Mouse (Mus musculus): ENCODE data around the gene Lrp2bp. TPM values are rescaled to one million over a fixed set of nuclear protein-coding genes. Genes with fewer than 3 reads are reported as not detected.

Lrp2bp gene
- polyA plus RNA-seq, 2 experiments from 2014 or later: 0.62 TPM; not detected in 1

GRCm38 (mm10) chr8:46036217-46036616 lies 37.1 kb downstream of the Lrp2bp start:
- no peak for ATAC-seq

- no peak for ATAC-seq
Observed at GRCm38 (mm10) chr8:46039666-46040065, 40.6 kb downstream of the Lrp2bp start.

GRCm38 (mm10) chr8:46040260-46040659 lies 41.2 kb downstream of the Lrp2bp start:
- no peak for ATAC-seq

GRCm38 (mm10) chr8:46072798-46073197 lies 73.7 kb downstream of the Lrp2bp start:
- no peak for ATAC-seq

GRCm38 (mm10) chr8:46073540-46074140 lies 74.5 kb downstream of the Lrp2bp start:
- no peak for ATAC-seq

- no peak for ATAC-seq
Observed at GRCm38 (mm10) chr8:46075223-46075622, 76.1 kb downstream of the Lrp2bp start.

GRCm38 (mm10) chr8:46078866-46079265 lies 79.8 kb downstream of the Lrp2bp start:
- ATAC-seq: no peak

Other genes with a start within 250 kb of the Lrp2bp start
- not detected for gene Pdlim3, start 113.8 kb upstream of the Lrp2bp start, polyA plus RNA-seq (2017; shearing (Covaris generic))
- not detected for gene Ccdc110, start 64.7 kb upstream of the Lrp2bp start, polyA plus RNA-seq (2017; shearing (Covaris generic))
- gene 1700029J07Rik, start 24.1 kb upstream of the Lrp2bp start, polyA plus RNA-seq (2017; shearing (Covaris generic)): 1 to 10 TPM; 1.0 to 1.2 TPM
- gene Ufsp2, start 23.8 kb upstream of the Lrp2bp start, polyA plus RNA-seq (2017; shearing (Covaris generic)): 10 to 100 TPM; 61.5 to 66.8 TPM
- gene Ankrd37, start 6.4 kb downstream of the Lrp2bp start, polyA plus RNA-seq (2017; shearing (Covaris generic)): 10 to 100 TPM; 11.8 to 13.0 TPM
- gene Cfap97, start 152.5 kb downstream of the Lrp2bp start, polyA plus RNA-seq (2017; shearing (Covaris generic)): 10 to 100 TPM; 31.5 to 38.2 TPM
- 1 to 10 TPM; 7.9 to 8.4 TPM for gene Snx25, start 152.9 kb downstream of the Lrp2bp start, polyA plus RNA-seq (2017; shearing (Covaris generic))
- 100 to 1,000 TPM; 197 to 224 TPM for gene Slc25a4, start 212.0 kb downstream of the Lrp2bp start, polyA plus RNA-seq (2017; shearing (Covaris generic))